Mouse (Mus musculus) kidney, postnatal 0 days (tissue): ENCODE measurements around the gene Mgat4e. TPM values are rescaled to one million over a fixed set of nuclear protein-coding genes. Genes with fewer than 3 reads are reported as not detected.
A peak's percentile ranks its signal among the peaks of the same experiment; 100 is the strongest.
"Not testable (repeated sequence)": the region's sequence is repeated elsewhere in the genome, so short reads cannot be mapped to it uniquely, and the experiment has no call there.

Source experiments
- ATAC-seq: fragments of 200-750 bp; cut with Nextera tagmentation; replicated peaks from 2 replicates; pipeline ENCODE4 v1.8.0; 2017; ENCODE audit warnings: low read depth, moderate number of reproducible peaks, moderate TSS enrichment, moderate library complexity; ENCODE audit not compliant: low FRiP score
- DNase-seq: peaks from one replicate; pipeline ENCODE4 v3.0.0-alpha.2; 2016; ENCODE audit warnings: low spot score
- H3K27ac ChIP-seq: fragments of 300-500 bp; sonication (generic); 2 replicates; pipeline ENCODE4 v1.5.1; 2014; ENCODE audit warnings: mild to moderate bottlenecking
- H3K27me3 ChIP-seq: fragments of 300-500 bp; sonication (generic); 2 replicates; pipeline ENCODE4 v1.6.1; 2014; ENCODE audit warnings: low read length, mixed read lengths; ENCODE audit not compliant: insufficient read depth
- H3K36me3 ChIP-seq: fragments of 300-500 bp; sonication (generic); 2 replicates; pipeline ENCODE4 v1.6.1; 2014; ENCODE audit warnings: low read length, mixed read lengths; ENCODE audit not compliant: insufficient read depth
- H3K4me1 ChIP-seq: fragments of 300-500 bp; sonication (generic); replicated peaks from 2 replicates; pipeline ENCODE4 v1.6.1; 2014; ENCODE audit warnings: antibody characterized with exemption, low read length, mixed read lengths; ENCODE audit not compliant: insufficient read depth
- H3K4me2 ChIP-seq: fragments of 300-500 bp; sonication (generic); 2 replicates; pipeline ENCODE4 v1.6.1; 2014; ENCODE audit warnings: mild to moderate bottlenecking, low read length, moderate library complexity, mixed read lengths
- H3K4me3 ChIP-seq: fragments of 300-500 bp; sonication (generic); replicated peaks from 2 replicates; pipeline ENCODE4 v1.5.1; 2014; ENCODE audit warnings: low read depth, low read length
- H3K9ac ChIP-seq: fragments of 300-500 bp; sonication (generic); 2 replicates; pipeline ENCODE4 v1.6.1; 2014; ENCODE audit warnings: low read depth, low read length
- H3K9me3 ChIP-seq: fragments of 300-500 bp; sonication (generic); replicated peaks from 2 replicates; pipeline ENCODE4 v1.6.1; 2016; ENCODE audit warnings: low read length, inconsistent platforms, mixed read lengths
- CTCF ChIP-seq: IDR thresholded peaks from 2 replicates; pipeline ENCODE4 v1.5.1; 2016; ENCODE audit warnings: antibody characterized with exemption, low read depth, mild to moderate bottlenecking, moderate library complexity
- WGBS: fragments of 180-500 bp; shearing (Covaris S2); extraction: QIAGEN DNeasy Blood & Tissue Kit; methylation state at CpG from one replicate; pipeline ENCODE4 v1.1.7; 2014; 5-methylcytosine and 5-hydroxymethylcytosine counted together
- polyA plus RNA-seq: library from polyadenylated mRNA; unstranded; fragments of >200 nt; fragmentation: Nextera tagmentation; extraction: Ambion mirVana; gene quantifications from 2 replicates; pipeline ENCODE4 v1.2.1, GENCODE M21; 2015

Mgat4e gene
- polyA plus RNA-seq, 1 experiment from 2014 or later = not detected

- H3K4me1 ChIP-seq = peaks cover 6% of the 10 kb centered on the region
- H3K27me3 ChIP-seq = no peaks in the 10 kb centered on the region
- TF ChIP-seq CTCF = no peak
- ATAC-seq (no peak), DNase-seq (no peak)
- H3K9me3 ChIP-seq = no peaks in the 10 kb centered on the region
- no peak overlapping the region for H3K27ac ChIP-seq
- H3K4me3 ChIP-seq = no peak overlapping the region
- H3K36me3 ChIP-seq = no peaks in the 10 kb centered on the region
- H3K9ac ChIP-seq = no peak overlapping the region
- no peak overlapping the region for H3K4me2 ChIP-seq
- 83% methylated on average over 3 of the region's 3 CpGs for WGBS
These were observed 2.4 kb upstream of the Mgat4e start for GRCm38 (mm10) chr1:134551869-134552268.

- no peaks in the 10 kb centered on the region for H3K36me3 ChIP-seq
- TF ChIP-seq CTCF = no peak
- H3K4me1 ChIP-seq = no peaks in the 10 kb centered on the region
- H3K9me3 ChIP-seq = no peaks in the 10 kb centered on the region
- no peaks in the 10 kb centered on the region for H3K27me3 ChIP-seq
- no peak overlapping the region for H3K4me3 ChIP-seq
- DNase-seq = peak; percentile 20
- no peak overlapping the region for H3K4me2 ChIP-seq
- no peak for ATAC-seq
- WGBS = 48% methylated on average over 4 of the region's 4 CpGs
- no peak overlapping the region for H3K9ac ChIP-seq
- H3K27ac ChIP-seq = no peak overlapping the region
These were observed 1.3 kb downstream of the Mgat4e start for GRCm38 (mm10) chr1:134548231-134548630.

- TF ChIP-seq CTCF = no peak
These were observed 8.9 kb downstream of the Mgat4e start for GRCm38 (mm10) chr1:134540610-134541009.

GRCm38 (mm10) chr1:134535513-134535912 is 14.0 kb downstream of the Mgat4e start:
- Histone ChIP-seq H3K27ac (no peak overlapping the region), H3K4me3 (no peak overlapping the region), H3K9me3 (no peaks in the 10 kb centered on the region), H3K4me2 (no peak overlapping the region), H3K9ac (no peak overlapping the region), H3K36me3 (no peaks in the 10 kb centered on the region), H3K4me1 (no peaks in the 10 kb centered on the region), H3K27me3 (no peaks in the 10 kb centered on the region)
- ATAC-seq = no peak
- DNase-seq = no peak
- WGBS = 66% methylated on average over 3 of the region's 3 CpGs
- TF ChIP-seq CTCF = no peak

More at GRCm38 (mm10) chr1:134540610-134541009, 8.9 kb downstream of the Mgat4e start:
- ATAC-seq (no peak), DNase-seq (no peak)
- Histone ChIP-seq H3K36me3 (no peaks in the 10 kb centered on the region), H3K4me3 (no peak overlapping the region), H3K9me3 (no peaks in the 10 kb centered on the region), H3K9ac (no peak overlapping the region), H3K4me1 (no peaks in the 10 kb centered on the region), H3K4me2 (no peak overlapping the region), H3K27ac (no peak overlapping the region), H3K27me3 (no peaks in the 10 kb centered on the region)
- 87% methylated on average over 10 of the region's 10 CpGs for WGBS

GRCm38 (mm10) chr1:134535054-134535453 is 14.4 kb downstream of the Mgat4e start:
- no peaks in the 10 kb centered on the region for H3K9me3 ChIP-seq
- H3K4me3 ChIP-seq = no peak overlapping the region
- no peaks in the 10 kb centered on the region for H3K27me3 ChIP-seq
- no peak overlapping the region for H3K4me2 ChIP-seq
- no peak overlapping the region for H3K27ac ChIP-seq
- DNase-seq (no peak), ATAC-seq (no peak)
- no peaks in the 10 kb centered on the region for H3K4me1 ChIP-seq
- 97% methylated on average over 1 of the region's 1 CpGs for WGBS
- H3K9ac ChIP-seq = no peak overlapping the region
- no peak for TF ChIP-seq CTCF
- H3K36me3 ChIP-seq = no peaks in the 10 kb centered on the region

- ATAC-seq, H3K4me1 ChIP-seq, H3K9me3 ChIP-seq, H3K4me2 ChIP-seq, H3K36me3 ChIP-seq, H3K27ac ChIP-seq, H3K4me3 ChIP-seq, H3K27me3 ChIP-seq, H3K9ac ChIP-seq, DNase-seq: not testable (repeated sequence)
- 95% methylated on average over 10 of the region's 10 CpGs for WGBS
These were observed 15.8 kb downstream of the Mgat4e start for GRCm38 (mm10) chr1:134533710-134534109.

- Histone ChIP-seq H3K36me3 (no peaks in the 10 kb centered on the region), H3K27me3 (no peaks in the 10 kb centered on the region), H3K9me3 (no peaks in the 10 kb centered on the region), H3K4me3 (no peak overlapping the region), H3K4me1 (no peaks in the 10 kb centered on the region), H3K9ac (no peak overlapping the region), H3K27ac (no peak overlapping the region), H3K4me2 (no peak overlapping the region)
- 72% methylated on average over 6 of the region's 6 CpGs for WGBS
- no peak for TF ChIP-seq CTCF
- ATAC-seq (no peak), DNase-seq (no peak)
These were observed 18.9 kb downstream of the Mgat4e start for GRCm38 (mm10) chr1:134530618-134531017.
